Mouse (Mus musculus) heart, embryonic 16.5 days (tissue): ENCODE measurements at regions not wholly inside any gene's neighbourhood (a gene's known extent, or its start where the extent isn't known, plus 50 kb on each side); places are given as distances from the start of the nearest gene placed in this dataset.
A peak's percentile ranks its signal among the peaks of the same experiment; 100 is the strongest.
"Not testable (repeated sequence)": the region's sequence is repeated elsewhere in the genome, so short reads cannot be mapped to it uniquely, and the experiment has no call there.

Experiments used
- ATAC-seq: fragments of 200-750 bp; cut with Nextera tagmentation; replicated peaks from 2 replicates; pipeline ENCODE4 v1.8.0; 2017; ENCODE audit warnings: moderate number of reproducible peaks; ENCODE audit not compliant: insufficient read depth, low FRiP score; ENCODE audit errors: extremely low read depth
- H3K27ac ChIP-seq: fragments of 300-500 bp; sonication (generic); 2 replicates; pipeline ENCODE4 v1.5.1; 2014; ENCODE audit warnings: mild to moderate bottlenecking, low read length, control low read depth, moderate library complexity
- H3K27me3 ChIP-seq: fragments of 300-500 bp; sonication (generic); 2 replicates; pipeline ENCODE4 v1.6.1; 2014; ENCODE audit warnings: low read length, mixed read lengths; ENCODE audit not compliant: control insufficient read depth, insufficient read depth
- H3K36me3 ChIP-seq: fragments of 300-500 bp; sonication (generic); 2 replicates; pipeline ENCODE4 v1.6.1; 2014; ENCODE audit not compliant: control insufficient read depth, insufficient read depth
- H3K4me1 ChIP-seq: fragments of 300-500 bp; sonication (generic); 2 replicates; pipeline ENCODE4 v1.6.1; 2014; ENCODE audit warnings: low read length, mixed read lengths; ENCODE audit not compliant: control insufficient read depth, insufficient read depth
- H3K4me2 ChIP-seq: fragments of 300-500 bp; sonication (generic); 2 replicates; pipeline ENCODE4 v1.6.1; 2014; ENCODE audit warnings: low read depth, mild to moderate bottlenecking, control low read depth, low read length
- H3K4me3 ChIP-seq: fragments of 300-500 bp; sonication (generic); 2 replicates; pipeline ENCODE4 v1.5.1; 2014; ENCODE audit warnings: mild to moderate bottlenecking, control low read depth, low read length
- H3K9ac ChIP-seq: fragments of 300-500 bp; sonication (generic); 2 replicates; pipeline ENCODE4 v1.6.1; 2014; ENCODE audit warnings: low read length, control low read depth
- H3K9me3 ChIP-seq: fragments of 300-500 bp; sonication (generic); replicated peaks from 2 replicates; pipeline ENCODE4 v1.6.1; 2016; ENCODE audit warnings: low read length; ENCODE audit not compliant: control insufficient read depth
- WGBS: fragments of 180-500 bp; shearing (Covaris S2); extraction: QIAGEN DNeasy Blood & Tissue Kit; methylation state at CpG from one replicate; pipeline ENCODE4 v1.1.7; 2014; 5-methylcytosine and 5-hydroxymethylcytosine counted together

DNA sequence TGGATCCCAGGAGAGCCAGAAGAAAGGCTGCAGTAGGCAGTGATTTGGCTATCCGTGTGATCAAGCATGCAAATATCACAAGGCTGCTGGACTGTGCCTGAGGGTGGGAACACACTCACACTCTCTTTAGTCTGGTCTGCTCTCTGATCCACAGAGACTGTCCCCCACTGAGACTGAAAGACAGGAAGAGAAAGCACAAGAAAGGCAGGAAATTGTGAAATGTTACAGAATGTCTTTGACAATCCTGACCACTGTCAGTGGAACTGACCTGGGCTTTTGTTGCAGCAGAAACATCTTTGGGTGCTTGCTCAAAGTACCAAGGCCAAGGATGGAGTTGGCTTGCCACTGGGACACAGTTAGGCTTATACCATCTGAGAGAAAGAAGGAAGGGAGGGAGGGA is 52.3 kb upstream of the Gpd2 start:
- Histone ChIP-seq H3K4me2 (no peak overlapping the region), H3K4me3 (no peak overlapping the region), H3K36me3 (no peaks in the 10 kb centered on the region), H3K4me1 (no peaks in the 10 kb centered on the region), H3K9ac (no peak overlapping the region), H3K27me3 (no peaks in the 10 kb centered on the region), H3K27ac (no peak overlapping the region), H3K9me3 (no peaks in the 10 kb centered on the region)
- no peak for ATAC-seq
- WGBS: 19% methylated on average over 1 of the region's 1 CpGs

DNA sequence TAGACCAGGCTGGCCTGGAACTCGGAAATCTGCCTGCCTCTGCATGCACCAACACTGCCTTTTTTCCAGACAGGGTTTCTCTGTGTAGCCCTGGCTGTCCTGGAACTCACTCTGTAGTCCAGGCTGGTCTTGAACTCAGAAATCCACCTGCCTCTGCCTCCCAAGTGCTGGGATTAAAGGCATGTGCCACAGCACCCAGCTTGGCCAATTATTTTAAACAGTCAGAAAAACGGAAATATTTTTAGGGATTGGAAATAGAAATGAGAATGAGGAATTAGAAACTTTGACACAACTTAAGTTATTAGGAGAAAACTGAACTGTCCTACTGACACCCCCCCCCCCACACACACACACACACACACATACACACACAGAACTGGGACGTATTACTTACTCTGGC is 54.3 kb upstream of the Gpd2 start:
- not testable (repeated sequence) for H3K36me3 ChIP-seq, H3K9me3 ChIP-seq, H3K27me3 ChIP-seq, H3K9ac ChIP-seq, H3K27ac ChIP-seq, H3K4me1 ChIP-seq, ATAC-seq, H3K4me3 ChIP-seq, H3K4me2 ChIP-seq
- 65% methylated on average over 3 of the region's 3 CpGs for WGBS

DNA sequence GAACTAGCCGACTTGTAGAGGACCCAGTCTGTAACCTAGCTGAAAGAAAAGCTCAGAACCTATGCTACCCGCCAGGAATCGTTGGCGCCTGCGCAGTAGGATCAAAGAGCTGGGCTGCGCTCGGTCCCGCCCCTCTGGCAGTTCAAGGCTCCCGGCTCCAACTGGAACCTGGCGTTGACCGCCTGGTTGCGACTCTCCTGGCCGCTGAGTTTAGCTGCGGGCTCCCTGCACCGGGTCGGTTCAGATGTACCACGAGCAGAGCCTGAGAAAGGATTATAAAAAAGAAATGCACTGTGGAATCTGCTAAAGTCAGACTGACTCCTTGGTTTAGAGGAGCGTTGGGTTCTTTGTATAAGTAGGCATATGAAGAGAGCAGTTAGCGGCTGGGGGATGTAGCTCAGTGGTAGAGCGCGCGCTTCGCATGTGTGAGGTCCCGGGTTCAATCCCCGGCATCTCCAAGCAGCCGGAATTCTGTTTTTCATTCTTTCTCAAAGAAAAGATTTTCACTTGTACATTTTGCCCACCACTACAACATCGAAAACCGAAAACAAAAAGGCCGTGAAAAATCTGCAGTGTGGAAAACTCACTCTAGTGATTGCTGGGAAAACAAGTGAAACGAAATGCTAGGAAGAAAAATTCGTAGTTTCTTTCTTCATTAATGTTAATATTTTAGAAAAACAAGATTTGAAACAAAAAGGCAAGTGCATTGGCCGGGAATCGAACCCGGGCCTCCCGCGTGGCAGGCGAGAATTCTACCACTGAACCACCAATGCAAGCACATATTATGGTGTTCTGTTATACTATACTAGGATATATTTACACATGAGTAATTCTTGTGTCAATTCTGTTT is 55.5 kb upstream of the Gpd2 start:
- peak; percentile 98 for ATAC-seq
- Histone ChIP-seq H3K9ac (peak overlapping the region; percentile 65), H3K27me3 (no peaks in the 10 kb centered on the region), H3K36me3 (no peaks in the 10 kb centered on the region), H3K27ac (peak overlapping the region; percentile 85), H3K9me3 (no peaks in the 10 kb centered on the region), H3K4me1 (no peaks in the 10 kb centered on the region), H3K4me3 (peak overlapping the region; percentile 69), H3K4me2 (peak overlapping the region; percentile 63)
- under 1% methylated on average over 37 of the region's 37 CpGs for WGBS

DNA sequence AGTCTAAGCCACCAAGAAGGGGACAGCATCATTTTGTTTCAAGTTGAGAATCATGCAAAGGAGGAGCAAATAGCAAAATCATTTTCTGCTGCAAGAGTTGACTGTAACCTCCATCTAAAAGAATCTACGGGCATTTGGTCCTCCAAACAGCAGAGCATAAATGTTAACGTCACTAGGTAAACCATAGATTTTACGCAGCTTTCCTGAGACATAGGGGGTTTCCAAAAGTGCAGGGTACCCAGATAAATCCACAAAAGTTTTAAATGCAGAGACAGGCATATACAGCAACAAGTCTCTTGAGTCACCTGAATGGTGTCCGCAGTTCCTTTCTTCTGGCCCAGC is 56.1 kb upstream of the Gpd2 start:
- Histone ChIP-seq H3K4me3 (peak overlapping the region; percentile 69), H3K27ac (peak overlapping the region; percentile 85; the same call in 1 of the 2 replicates), H3K9ac (peak overlapping the region; percentile 65), H3K36me3 (no peaks in the 10 kb centered on the region), H3K27me3 (no peaks in the 10 kb centered on the region), H3K9me3 (no peaks in the 10 kb centered on the region), H3K4me2 (peak overlapping the region; percentile 63), H3K4me1 (no peaks in the 10 kb centered on the region)
- WGBS: 14% methylated on average over 4 of the region's 4 CpGs
- no peak; the same call in 1 of the 2 replicates for ATAC-seq

DNA sequence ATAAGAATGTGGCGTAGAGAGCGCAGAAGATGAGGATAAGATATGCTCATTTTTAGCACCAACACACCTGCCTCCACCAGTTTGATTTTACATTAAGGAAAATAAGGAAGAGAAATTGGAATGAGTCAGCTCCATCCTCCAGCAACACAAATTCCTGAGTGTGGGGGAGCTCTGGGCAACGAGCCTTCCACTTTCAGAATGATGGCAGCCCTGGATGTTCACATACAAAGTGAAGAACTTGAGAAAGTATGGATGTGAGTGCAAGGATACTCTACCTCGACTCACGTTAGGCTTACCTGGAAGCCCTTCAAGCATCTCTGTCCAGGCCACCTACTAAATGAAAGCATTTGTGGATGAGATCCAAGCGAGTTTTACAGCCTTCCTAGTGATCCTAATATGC is 54.3 kb upstream of the Nr4a2 start:
- no peak overlapping the region for H3K9ac ChIP-seq
- H3K36me3 ChIP-seq: no peaks in the 10 kb centered on the region
- no peak overlapping the region for H3K4me3 ChIP-seq
- WGBS: 76% methylated on average over 6 of the region's 6 CpGs
- H3K4me1 ChIP-seq: no peaks in the 10 kb centered on the region
- no peaks in the 10 kb centered on the region for H3K27me3 ChIP-seq
- H3K27ac ChIP-seq: no peak overlapping the region
- H3K4me2 ChIP-seq: no peak overlapping the region
- H3K9me3 ChIP-seq: no peaks in the 10 kb centered on the region
- ATAC-seq: no peak

DNA sequence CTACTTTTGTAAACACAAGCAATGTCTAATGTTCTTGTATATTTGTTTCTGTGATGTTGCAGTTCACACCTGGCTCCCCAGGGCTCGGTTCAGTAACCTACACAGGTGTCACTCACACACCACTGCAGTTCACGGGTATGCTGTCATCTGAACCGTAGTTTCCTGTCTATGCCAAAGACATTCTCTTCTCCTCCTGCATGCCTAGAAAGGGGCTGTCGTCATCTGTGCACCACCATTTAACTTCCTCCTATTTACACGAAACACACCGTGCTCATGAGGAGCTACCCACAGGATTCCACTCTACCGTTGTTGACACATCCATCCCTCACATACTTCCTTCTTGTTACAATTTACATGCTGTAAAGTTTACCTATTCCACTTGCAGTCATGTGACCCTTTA is 52.7 kb upstream of the Nr4a2 start:
- no peak for ATAC-seq
- Histone ChIP-seq H3K36me3 (no peaks in the 10 kb centered on the region), H3K4me3 (no peak overlapping the region), H3K4me2 (no peak overlapping the region), H3K4me1 (no peaks in the 10 kb centered on the region), H3K27me3 (no peaks in the 10 kb centered on the region), H3K9me3 (no peaks in the 10 kb centered on the region), H3K9ac (no peak overlapping the region), H3K27ac (no peak overlapping the region)
- 84% methylated on average over 7 of the region's 7 CpGs for WGBS

DNA sequence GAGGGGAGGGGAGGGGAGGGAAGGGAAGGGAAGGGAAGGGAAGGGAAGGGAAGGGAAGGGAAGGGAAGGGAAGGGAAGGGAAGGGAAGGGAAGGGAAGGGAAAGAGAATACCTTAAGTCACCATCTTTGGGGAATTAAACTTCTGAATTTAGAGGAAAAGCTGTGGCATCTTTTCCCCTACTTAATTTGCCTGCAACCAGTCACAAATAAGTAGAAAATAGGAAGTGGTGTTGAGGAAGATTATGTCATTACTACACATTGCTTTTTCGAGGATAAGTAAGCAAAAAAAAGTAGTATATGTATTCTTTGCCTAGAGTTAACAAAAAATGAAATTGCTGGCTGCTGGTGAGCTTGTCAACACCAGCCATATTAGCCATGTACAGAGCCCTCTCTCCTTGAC is 51.4 kb upstream of the Nr4a2 start:
- no peaks in the 10 kb centered on the region for H3K27me3 ChIP-seq
- H3K4me1 ChIP-seq: no peaks in the 10 kb centered on the region
- no peak overlapping the region for H3K4me3 ChIP-seq
- no peak overlapping the region for H3K4me2 ChIP-seq
- 48% methylated on average over 1 of the region's 1 CpGs for WGBS
- ATAC-seq: no peak
- no peak overlapping the region for H3K9ac ChIP-seq
- H3K36me3 ChIP-seq: no peaks in the 10 kb centered on the region
- H3K9me3 ChIP-seq: no peaks in the 10 kb centered on the region
- H3K27ac ChIP-seq: no peak overlapping the region
